Mouse (Mus musculus) hematopoietic multipotent progenitor cell, adult 10-12 weeks (in vitro differentiated cells): ENCODE data around the gene Myo1e. TPM values are rescaled to one million over a fixed set of nuclear protein-coding genes. Genes with fewer than 3 reads are reported as not detected.

Experiments
- polyA plus RNA-seq: library from polyadenylated mRNA; stranded (reverse); fragments of >175 nt; gene quantifications from 2 replicates; pipeline ENCODE4 v1.2.3, GENCODE M21; 2012; ENCODE audit warnings: low replicate concordance

Gene Myo1e
- 45.6 and 49.5 TPM in 2 replicates for polyA plus RNA-seq

GRCm38 (mm10) chr9:70207151-70207831 lies at the start of gene Myo1e:
Gene Myo1e, plus strand, starts transcription at chr9:70207350.

DNA sequence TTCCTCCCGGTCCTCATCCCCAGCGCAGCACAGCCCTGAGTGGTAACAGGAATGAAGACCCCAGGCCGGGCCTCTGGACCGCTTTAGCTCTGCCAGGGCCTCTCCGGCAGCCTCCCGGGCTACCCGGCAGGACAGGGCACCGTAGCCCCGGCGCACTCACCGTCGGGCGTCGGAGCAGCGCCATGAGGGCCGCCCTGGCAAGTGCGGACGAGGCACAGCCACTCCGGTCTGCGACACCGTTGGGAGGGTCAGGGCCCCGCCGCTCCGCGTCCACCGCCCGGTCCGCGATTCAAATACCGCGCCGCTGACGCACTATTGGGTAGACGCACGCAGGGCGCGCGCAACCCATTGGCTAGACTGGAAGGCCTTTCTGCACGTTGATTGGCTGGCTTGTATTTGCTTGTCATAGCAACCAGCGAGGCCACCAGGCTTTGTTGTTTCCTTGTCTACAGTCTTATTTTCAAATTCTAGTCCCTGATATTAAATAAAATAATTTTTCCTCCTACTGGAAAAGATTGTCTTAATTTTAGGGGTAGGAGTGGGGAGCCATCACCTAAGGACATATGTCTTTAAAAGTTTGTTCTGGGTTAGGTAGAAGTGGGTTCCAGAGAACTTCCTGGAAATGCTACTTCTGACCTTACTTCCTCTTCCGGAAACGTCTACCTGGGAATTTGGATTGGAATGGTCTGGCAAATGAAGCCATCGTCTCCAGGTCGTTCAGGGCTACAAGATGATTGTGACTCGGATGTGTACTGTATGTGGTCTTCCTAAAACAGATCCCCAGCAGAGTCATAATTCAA lies 214.3 kb downstream of the Myo1e start, which contains the start of gene Ccnb2:
TSS of gene Ccnb2 (minus strand) at position 291 of the 800 bp plus-strand sequence.

Other genes starting within 250 kb of the Myo1e start
- gene Bnip2, start 217.9 kb upstream of the Myo1e start, polyA plus RNA-seq: 33.8 and 59.7 TPM in 2 replicates
- gene Gtf2a2, start 194.8 kb upstream of the Myo1e start, polyA plus RNA-seq: 44.6 and 60.3 TPM in 2 replicates
- not detected in 2 replicates for gene Gcnt3, start 169.3 kb upstream of the Myo1e start, polyA plus RNA-seq
- 0.03 and 0.17 TPM in 2 replicates for gene Fam81a, start 64.8 kb upstream of the Myo1e start, polyA plus RNA-seq
- gene Ccnb2, start 214.2 kb downstream of the Myo1e start, polyA plus RNA-seq: 4.2 and 14.2 TPM in 2 replicates